Mouse (Mus musculus) ES-Bruce4 (cell line): ENCODE measurements around the gene Ptar1. TPM values are rescaled to one million over a fixed set of nuclear protein-coding genes. Genes with fewer than 3 reads are reported as not detected.

Source experiments
- H3K27ac ChIP-seq: 2 replicates; pipeline ENCODE4 v1.5.1; 2012; ENCODE audit warnings: low read length, inconsistent platforms; ENCODE audit not compliant: insufficient read depth
- H3K27me3 ChIP-seq: 2 replicates; pipeline ENCODE4 v1.6.1; 2012; ENCODE audit warnings: mild to moderate bottlenecking, low read length, inconsistent platforms; ENCODE audit not compliant: control insufficient read depth, poor library complexity, insufficient read depth, severe bottlenecking
- H3K36me3 ChIP-seq: 2 replicates; pipeline ENCODE4 v1.6.1; 2012; ENCODE audit warnings: inconsistent platforms, mild to moderate bottlenecking, low read length, moderate library complexity; ENCODE audit not compliant: control insufficient read depth, poor library complexity, insufficient read depth, severe bottlenecking
- H3K4me1 ChIP-seq: one replicate; pipeline ENCODE4 v1.8.1; 2011; ENCODE audit warnings: low read length; ENCODE audit not compliant: control insufficient read depth, insufficient read depth
- H3K4me3 ChIP-seq: 2 replicates; pipeline ENCODE4 v1.5.1; 2011; ENCODE audit warnings: low read depth, mild to moderate bottlenecking, low read length
- H3K9ac ChIP-seq: 2 replicates; pipeline ENCODE4 v1.6.1; 2012; ENCODE audit warnings: low read depth, mild to moderate bottlenecking, inconsistent platforms; ENCODE audit not compliant: poor library complexity, severe bottlenecking
- H3K9me3 ChIP-seq: replicated peaks from 2 replicates; pipeline ENCODE4 v1.6.1; 2012; ENCODE audit warnings: mild to moderate bottlenecking, low read length, inconsistent platforms; ENCODE audit not compliant: control insufficient read depth, poor library complexity, insufficient read depth, severe bottlenecking
- CTCF ChIP-seq: IDR thresholded peaks from one replicate; pipeline ENCODE4 v1.8.1; 2011; ENCODE audit warnings: low read depth, low read length
- EP300 ChIP-seq: IDR thresholded peaks from 2 replicates; pipeline ENCODE4 v1.6.1; 2011; ENCODE audit warnings: low read depth, low read length; ENCODE audit not compliant: insufficient read depth
- POLR2A ChIP-seq: IDR thresholded peaks from one replicate; pipeline ENCODE4 v1.8.1; 2011; ENCODE audit warnings: low read length; ENCODE audit not compliant: insufficient read depth
- polyA plus RNA-seq: library from polyadenylated mRNA; stranded (reverse); fragments of >200 nt; gene quantifications from 2 replicates; pipeline ENCODE4 v1.2.4, GENCODE M21; 2011; ENCODE audit warnings: low read depth; ENCODE audit not compliant: missing spikeins, insufficient read depth, insufficient read length

The Ptar1 gene
- polyA plus RNA-seq, 1 experiment: 43.9 TPM

GRCm38 (mm10) chr19:23686962-23687295, 300 bp upstream of the Ptar1 start:
- Histone ChIP-seq H3K27ac (peak overlapping the region; percentile 47; the same call in 1 of the 2 replicates), H3K4me3 (peak overlapping the region; percentile 86), H3K4me1 (peaks cover 1% of the 10 kb centered on the region), H3K27me3 (no peaks in the 10 kb centered on the region), H3K9ac (peak overlapping the region; percentile 91), H3K9me3 (no peaks in the 10 kb centered on the region), H3K36me3 (no peaks in the 10 kb centered on the region)
- TF ChIP-seq POLR2A: no peak
- TF ChIP-seq CTCF: no peak
- no peak for TF ChIP-seq EP300

DNA sequence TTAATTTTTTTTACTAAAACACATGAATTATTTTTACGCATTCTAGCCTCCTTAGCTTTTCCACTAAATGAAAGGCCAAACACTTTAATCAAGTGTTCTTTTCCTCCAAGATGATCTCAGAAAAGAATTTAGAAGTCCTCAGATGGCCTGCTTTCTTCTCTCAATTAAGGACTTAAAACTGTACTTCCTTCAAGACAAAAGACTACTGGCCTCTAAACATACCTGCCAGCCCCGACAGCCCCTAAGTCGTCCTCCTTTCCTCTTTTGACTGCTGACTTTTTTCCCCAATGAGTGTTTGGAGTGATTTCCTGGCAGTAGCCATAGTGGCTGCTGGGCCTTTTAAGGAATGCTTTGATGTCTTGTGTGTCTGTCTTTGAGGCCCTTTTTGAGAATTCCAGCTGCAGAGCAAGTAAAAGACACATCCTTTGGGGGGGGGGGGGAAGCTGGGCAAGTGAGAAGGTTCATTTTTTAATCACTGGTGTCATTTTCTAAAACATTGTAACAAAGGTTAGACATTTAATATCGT, 1.3 kb downstream of the Ptar1 start:
- Histone ChIP-seq H3K27ac (no peak overlapping the region), H3K9ac (no peak overlapping the region), H3K27me3 (no peaks in the 10 kb centered on the region), H3K4me3 (0 out of 2 replicates have a peak overlapping the region, but pooled peaks have one; percentile 33), H3K9me3 (no peaks in the 10 kb centered on the region), H3K4me1 (peaks cover 1% of the 10 kb centered on the region), H3K36me3 (no peaks in the 10 kb centered on the region)
- no peak for TF ChIP-seq EP300
- TF ChIP-seq CTCF: no peak
- no peak for TF ChIP-seq POLR2A

- no peak overlapping the region for H3K9ac ChIP-seq
- no peak overlapping the region for H3K4me3 ChIP-seq
- TF ChIP-seq CTCF (no peak), EP300 (no peak), POLR2A (no peak)
- no peaks in the 10 kb centered on the region for H3K9me3 ChIP-seq
- H3K4me1 ChIP-seq: peaks cover 5% of the 10 kb centered on the region
- peaks cover 17% of the 10 kb centered on the region for H3K36me3 ChIP-seq
- no peaks in the 10 kb centered on the region for H3K27me3 ChIP-seq
- H3K27ac ChIP-seq: no peak overlapping the region
Measured at GRCm38 (mm10) chr19:23694344-23694743, 7.1 kb downstream of the Ptar1 start.

DNA sequence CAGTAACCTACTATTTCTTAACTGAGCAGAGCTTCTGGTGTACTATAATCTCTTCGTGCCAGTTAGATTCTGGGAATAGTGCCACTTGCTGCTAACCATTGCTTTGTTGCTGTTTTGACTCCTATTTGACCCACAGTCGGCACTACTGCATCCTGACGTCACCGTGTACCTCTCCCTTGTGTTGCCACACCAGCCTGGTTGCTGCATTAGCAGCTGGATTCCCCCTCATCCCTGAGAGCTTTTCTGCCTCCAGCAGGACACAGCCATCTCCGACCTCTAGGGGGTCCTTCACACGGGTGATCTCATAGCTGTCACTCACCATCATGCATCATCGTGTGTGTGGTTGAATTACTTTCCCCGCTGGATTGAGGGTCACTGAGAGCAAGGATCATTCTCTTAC, 10.6 kb downstream of the Ptar1 start:
- Histone ChIP-seq H3K4me3 (no peak overlapping the region), H3K27me3 (no peaks in the 10 kb centered on the region), H3K9me3 (no peaks in the 10 kb centered on the region), H3K27ac (no peak overlapping the region), H3K9ac (no peak overlapping the region), H3K36me3 (peaks cover 18% of the 10 kb centered on the region), H3K4me1 (peaks cover 8% of the 10 kb centered on the region)
- TF ChIP-seq EP300 (no peak), CTCF (no peak), POLR2A (no peak)

GRCm38 (mm10) chr19:23698366-23698765, 11.1 kb downstream of the Ptar1 start:
- no peak for TF ChIP-seq CTCF
- TF ChIP-seq EP300: no peak
- no peak for TF ChIP-seq POLR2A
- Histone ChIP-seq H3K27ac (0 out of 2 replicates have a peak overlapping the region, but pooled peaks have one; percentile 40), H3K9me3 (no peaks in the 10 kb centered on the region), H3K4me3 (no peak overlapping the region), H3K9ac (no peak overlapping the region), H3K36me3 (peaks cover 20% of the 10 kb centered on the region), H3K4me1 (peaks cover 8% of the 10 kb centered on the region), H3K27me3 (no peaks in the 10 kb centered on the region)

GRCm38 (mm10) chr19:23699131-23699530, 11.9 kb downstream of the Ptar1 start:
- peaks cover 8% of the 10 kb centered on the region for H3K4me1 ChIP-seq
- peaks cover 20% of the 10 kb centered on the region for H3K36me3 ChIP-seq
- TF ChIP-seq CTCF (no peak), POLR2A (no peak), EP300 (no peak)

More at GRCm38 (mm10) chr19:23699131-23699530, 11.9 kb downstream of the Ptar1 start:
- Histone ChIP-seq H3K4me3 (no peak overlapping the region), H3K9ac (no peak overlapping the region), H3K9me3 (no peaks in the 10 kb centered on the region), H3K27ac (peak overlapping the region; percentile 40), H3K27me3 (no peaks in the 10 kb centered on the region)
